Mouse (Mus musculus) lung, adult 2 months (tissue): ENCODE results near the gene Rps10.

ENCODE experiments used
- CTCF ChIP-seq: fragments of 200-500 bp; IDR thresholded peaks from 2 replicates; pipeline ENCODE4 v1.5.1; 2011; ENCODE audit warnings: mild to moderate bottlenecking, low read length, control low read depth; ENCODE audit not compliant: insufficient read depth
- POLR2A ChIP-seq: fragments of 200-500 bp; IDR thresholded peaks from 2 replicates; pipeline ENCODE4 v1.6.1; 2011; ENCODE audit warnings: low read depth, mild to moderate bottlenecking, control low read depth, low read length, borderline replicate concordance; ENCODE audit errors: extremely low read depth

DNA sequence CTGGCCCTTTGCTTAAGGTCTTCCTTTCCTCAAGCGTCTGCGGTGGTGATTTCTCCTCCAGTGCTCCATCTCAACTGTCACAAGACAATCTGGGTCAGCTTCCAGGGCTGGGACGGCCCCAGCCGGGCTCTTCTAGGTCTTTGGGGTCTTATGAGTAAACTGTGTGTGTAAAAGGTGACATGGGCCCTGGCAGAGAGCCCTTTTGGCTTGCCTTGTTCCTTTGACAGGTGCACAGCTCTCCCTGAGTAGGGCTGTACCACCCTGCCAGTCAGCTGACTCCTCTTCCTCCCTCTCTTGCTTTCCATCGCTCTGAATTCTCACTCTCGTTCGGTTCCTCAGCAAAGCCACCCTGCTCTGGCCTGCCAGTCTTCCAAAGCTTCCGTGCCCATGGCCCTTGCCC, 20.7 kb upstream of the Rps10 start:
- TF ChIP-seq CTCF (no peak), POLR2A (no peak)
